Mouse (Mus musculus) limb, embryonic 13.5 days (tissue): ENCODE data around the gene Slc7a9. TPM values are rescaled to one million over a fixed set of nuclear protein-coding genes. Genes with fewer than 3 reads are reported as not detected.

Source experiments
- ATAC-seq: fragments of 200-750 bp; cut with Nextera tagmentation; 2 replicates; pipeline ENCODE4 v1.8.0; 2017; ENCODE audit warnings: low read depth, moderate number of reproducible peaks, moderate TSS enrichment; ENCODE audit not compliant: low FRiP score
- H3K27ac ChIP-seq: fragments of 300-500 bp; sonication (generic); 2 replicates; pipeline ENCODE4 v1.5.1; 2015; ENCODE audit warnings: inconsistent platforms, mild to moderate bottlenecking, moderate library complexity
- H3K27me3 ChIP-seq: fragments of 300-500 bp; sonication (generic); 2 replicates; pipeline ENCODE4 v1.6.1; 2015; ENCODE audit warnings: mild to moderate bottlenecking, inconsistent platforms
- H3K36me3 ChIP-seq: fragments of 300-500 bp; sonication (generic); 2 replicates; pipeline ENCODE4 v1.6.1; 2015; ENCODE audit warnings: inconsistent platforms, mild to moderate bottlenecking, moderate library complexity
- H3K4me1 ChIP-seq: fragments of 300-500 bp; sonication (generic); 2 replicates; pipeline ENCODE4 v1.6.1; 2015; ENCODE audit warnings: inconsistent platforms
- H3K4me2 ChIP-seq: fragments of 300-500 bp; sonication (generic); replicated peaks from 2 replicates; pipeline ENCODE4 v1.6.1; 2015; ENCODE audit warnings: inconsistent platforms, mild to moderate bottlenecking, moderate library complexity
- H3K4me3 ChIP-seq: fragments of 300-500 bp; sonication (generic); 2 replicates; pipeline ENCODE4 v1.5.1; 2015; ENCODE audit warnings: moderate library complexity, mild to moderate bottlenecking, inconsistent platforms
- H3K9ac ChIP-seq: fragments of 300-500 bp; sonication (generic); 2 replicates; pipeline ENCODE4 v1.6.1; 2015; ENCODE audit warnings: mild to moderate bottlenecking, inconsistent platforms
- H3K9me3 ChIP-seq: fragments of 300-500 bp; sonication (generic); 2 replicates; pipeline ENCODE4 v1.6.1; 2016; ENCODE audit warnings: inconsistent platforms
- WGBS: fragments of 180-500 bp; shearing (Covaris S2); methylation state at CpG from one replicate; pipeline ENCODE4 v1.1.7; 2015; 5-methylcytosine and 5-hydroxymethylcytosine counted together
- polyA plus RNA-seq: library from polyadenylated mRNA; unstranded; fragments of >200 nt; fragmentation: Nextera tagmentation; extraction: Ambion mirVana; gene quantifications from 2 replicates; pipeline ENCODE4 v1.2.1, GENCODE M21; 2015

The Slc7a9 gene
- polyA plus RNA-seq, 1 experiment from 2014 or later: 0.33 TPM

GRCm38 (mm10) chr7:35465027-35465426 lies 16.4 kb downstream of the Slc7a9 start:
- no peak overlapping the region for H3K4me3 ChIP-seq
- 94% methylated on average over 5 of the region's 5 CpGs for WGBS
- no peaks in the 10 kb centered on the region for H3K27me3 ChIP-seq
- H3K36me3 ChIP-seq: no peaks in the 10 kb centered on the region
- ATAC-seq: no peak
- H3K27ac ChIP-seq: no peak overlapping the region
- no peak overlapping the region for H3K9ac ChIP-seq
- H3K4me1 ChIP-seq: no peaks in the 10 kb centered on the region
- no peaks in the 10 kb centered on the region for H3K9me3 ChIP-seq
- H3K4me2 ChIP-seq: no peak overlapping the region

DNA sequence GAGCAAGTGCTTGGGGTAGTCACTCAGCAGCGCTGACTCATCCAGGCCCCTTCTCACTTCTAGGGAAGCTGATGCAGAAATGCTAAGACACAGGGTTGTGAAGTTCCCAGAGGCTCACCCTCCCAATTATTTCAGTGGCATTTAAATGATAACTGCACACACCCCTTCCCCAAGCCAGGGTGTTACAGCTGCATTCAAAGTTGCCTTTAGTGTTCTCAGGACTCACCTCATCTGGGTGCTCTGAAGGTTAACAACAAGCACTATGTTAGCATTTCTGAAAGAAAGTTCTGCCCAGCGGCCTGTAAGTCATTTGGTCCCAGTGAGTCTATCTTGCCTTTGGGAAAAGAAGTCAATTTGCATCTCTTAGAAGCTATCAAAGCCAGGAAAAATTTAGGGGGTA lies 19.3 kb downstream of the Slc7a9 start:
- no peaks in the 10 kb centered on the region for H3K9me3 ChIP-seq
- H3K4me2 ChIP-seq: no peak overlapping the region
- H3K27me3 ChIP-seq: no peaks in the 10 kb centered on the region
- H3K4me1 ChIP-seq: no peaks in the 10 kb centered on the region
- H3K36me3 ChIP-seq: no peaks in the 10 kb centered on the region
- WGBS: 44% methylated on average over 2 of the region's 2 CpGs
- no peak overlapping the region for H3K9ac ChIP-seq
- no peak overlapping the region for H3K27ac ChIP-seq
- no peak for ATAC-seq
- no peak overlapping the region for H3K4me3 ChIP-seq

GRCm38 (mm10) chr7:35470794-35471193 lies 22.2 kb downstream of the Slc7a9 start:
- Histone ChIP-seq H3K4me1 (no peaks in the 10 kb centered on the region), H3K4me2 (no peak overlapping the region), H3K4me3 (no peak overlapping the region), H3K9ac (no peak overlapping the region), H3K27ac (no peak overlapping the region), H3K27me3 (no peaks in the 10 kb centered on the region), H3K36me3 (no peaks in the 10 kb centered on the region), H3K9me3 (no peaks in the 10 kb centered on the region)
- WGBS: 49% methylated on average over 4 of the region's 4 CpGs
- no peak for ATAC-seq

GRCm38 (mm10) chr7:35476457-35476856 lies 27.9 kb downstream of the Slc7a9 start:
- Histone ChIP-seq H3K27me3 (no peaks in the 10 kb centered on the region), H3K4me2 (no peak overlapping the region), H3K27ac (no peak overlapping the region), H3K4me3 (no peak overlapping the region), H3K4me1 (no peaks in the 10 kb centered on the region), H3K9me3 (no peaks in the 10 kb centered on the region), H3K9ac (no peak overlapping the region), H3K36me3 (no peaks in the 10 kb centered on the region)
- no peak for ATAC-seq
- WGBS: 78% methylated on average over 2 of the region's 2 CpGs

- 77% methylated on average over 2 of the region's 2 CpGs for WGBS
- Histone ChIP-seq H3K9ac (no peak overlapping the region), H3K4me2 (no peak overlapping the region), H3K4me1 (no peaks in the 10 kb centered on the region), H3K4me3 (no peak overlapping the region), H3K9me3 (no peaks in the 10 kb centered on the region), H3K36me3 (no peaks in the 10 kb centered on the region), H3K27me3 (no peaks in the 10 kb centered on the region), H3K27ac (no peak overlapping the region)
- no peak for ATAC-seq
These were observed 36.5 kb downstream of the Slc7a9 start for GRCm38 (mm10) chr7:35485126-35485525.

GRCm38 (mm10) chr7:35486553-35486952 lies 38.0 kb downstream of the Slc7a9 start:
- no peak overlapping the region for H3K27ac ChIP-seq
- H3K9me3 ChIP-seq: no peaks in the 10 kb centered on the region
- H3K4me2 ChIP-seq: no peak overlapping the region
- no peaks in the 10 kb centered on the region for H3K36me3 ChIP-seq
- WGBS: 83% methylated on average over 8 of the region's 8 CpGs
- no peak overlapping the region for H3K4me3 ChIP-seq
- ATAC-seq: no peak
- no peak overlapping the region for H3K9ac ChIP-seq
- no peaks in the 10 kb centered on the region for H3K4me1 ChIP-seq
- H3K27me3 ChIP-seq: no peaks in the 10 kb centered on the region

GRCm38 (mm10) chr7:35490186-35490585 lies 41.6 kb downstream of the Slc7a9 start:
- Histone ChIP-seq H3K27ac (no peak overlapping the region), H3K27me3 (no peaks in the 10 kb centered on the region), H3K4me3 (no peak overlapping the region), H3K9ac (no peak overlapping the region), H3K36me3 (no peaks in the 10 kb centered on the region), H3K4me2 (no peak overlapping the region), H3K9me3 (no peaks in the 10 kb centered on the region), H3K4me1 (no peaks in the 10 kb centered on the region)
- ATAC-seq: no peak
- 93% methylated on average over 2 of the region's 2 CpGs for WGBS

- Histone ChIP-seq H3K27ac (no peak overlapping the region), H3K4me1 (no peaks in the 10 kb centered on the region), H3K36me3 (no peaks in the 10 kb centered on the region), H3K9ac (no peak overlapping the region), H3K27me3 (no peaks in the 10 kb centered on the region), H3K4me3 (no peak overlapping the region), H3K4me2 (no peak overlapping the region), H3K9me3 (no peaks in the 10 kb centered on the region)
- ATAC-seq: no peak
- 85% methylated on average over 1 of the region's 1 CpGs for WGBS
These were observed 42.4 kb downstream of the Slc7a9 start for GRCm38 (mm10) chr7:35491005-35491404.

DNA sequence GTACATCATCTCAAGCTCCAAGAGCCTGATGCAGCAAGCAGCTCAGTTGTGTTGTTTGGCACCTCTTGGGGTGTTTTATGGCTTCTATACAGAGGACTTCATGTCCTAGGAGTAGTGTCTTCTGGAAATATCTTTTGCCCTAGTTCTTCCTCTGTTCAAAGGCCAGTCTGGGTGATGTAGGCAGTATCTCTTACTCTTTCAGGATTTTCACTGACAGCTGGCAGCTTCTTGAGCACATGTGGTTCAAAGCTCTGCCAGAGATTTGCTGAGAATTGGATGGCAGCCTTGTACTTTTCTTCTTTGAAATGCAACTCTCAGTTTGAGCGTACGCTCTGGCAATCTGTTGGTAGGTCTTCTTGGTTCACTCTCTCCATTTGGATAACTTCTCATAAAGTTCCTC lies 48.9 kb downstream of the Slc7a9 start:
- no peaks in the 10 kb centered on the region for H3K9me3 ChIP-seq
- H3K4me1 ChIP-seq: peaks cover 5% of the 10 kb centered on the region
- no peak overlapping the region for H3K27ac ChIP-seq
- 92% methylated on average over 2 of the region's 2 CpGs for WGBS
- ATAC-seq: no peak
- H3K4me3 ChIP-seq: no peak overlapping the region
- no peak overlapping the region for H3K4me2 ChIP-seq
- H3K36me3 ChIP-seq: no peaks in the 10 kb centered on the region
- no peak overlapping the region for H3K9ac ChIP-seq
- no peaks in the 10 kb centered on the region for H3K27me3 ChIP-seq

DNA sequence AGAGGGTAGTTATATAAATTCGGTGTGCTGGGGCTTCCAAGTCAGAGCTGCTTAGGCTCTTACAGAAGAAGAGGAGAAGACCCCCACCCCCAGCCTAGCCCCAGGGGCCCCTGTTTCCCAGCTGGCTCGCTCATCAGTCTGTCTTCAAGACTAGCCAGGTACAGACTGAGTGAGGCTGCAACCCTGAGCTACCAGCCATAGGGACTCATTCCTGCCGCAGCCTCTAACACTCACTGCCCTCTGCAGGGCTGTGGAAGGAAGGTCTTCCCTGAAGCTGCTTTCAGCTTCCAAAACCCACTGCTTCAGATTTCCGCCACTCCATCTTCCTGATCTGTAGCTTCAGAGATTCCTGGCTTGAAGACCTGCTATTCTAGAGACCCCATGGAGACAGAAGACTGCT lies 53.4 kb downstream of the Slc7a9 start:
- H3K27me3 ChIP-seq: no peaks in the 10 kb centered on the region
- no peaks in the 10 kb centered on the region for H3K9me3 ChIP-seq
- peaks cover 5% of the 10 kb centered on the region for H3K4me1 ChIP-seq
- H3K9ac ChIP-seq: no peak overlapping the region
- 11% methylated on average over 4 of the region's 4 CpGs for whole genome bisulfite sequencing
- no peaks in the 10 kb centered on the region for H3K36me3 ChIP-seq
- H3K4me2 ChIP-seq: peak overlapping the region; percentile 21; the same call in 1 of the 2 replicates
- no peak overlapping the region for H3K4me3 ChIP-seq
- ATAC-seq: 0 out of 2 replicates have a peak, but pooled peaks have one; percentile 73
- H3K27ac ChIP-seq: no peak overlapping the region

Other genes with a start within 250 kb of the Slc7a9 start
- 8.9 and 9.6 TPM in 2 replicates for gene Lrp3, start 233.3 kb upstream of the Slc7a9 start, polyA plus RNA-seq
- gene Gpatch1, start 130.4 kb upstream of the Slc7a9 start, polyA plus RNA-seq: 20.0 and 20.9 TPM in 2 replicates
- gene Rhpn2, start 114.6 kb upstream of the Slc7a9 start, polyA plus RNA-seq: 2.6 and 2.7 TPM in 2 replicates
- gene Faap24, start 52.0 kb upstream of the Slc7a9 start, polyA plus RNA-seq: 16.7 and 17.3 TPM in 2 replicates
- 47.1 and 47.4 TPM in 2 replicates for gene Cep89, start 51.8 kb upstream of the Slc7a9 start, polyA plus RNA-seq
- 0.56 and 0.57 TPM in 2 replicates for gene Tdrd12, start 88.9 kb downstream of the Slc7a9 start, polyA plus RNA-seq
- 42.5 and 47.5 TPM in 2 replicates for gene Nudt19, start 107.5 kb downstream of the Slc7a9 start, polyA plus RNA-seq
- gene Rgs9bp, start 136.8 kb downstream of the Slc7a9 start, polyA plus RNA-seq: 0.42 and 0.61 TPM in 2 replicates
- gene Ankrd27, start 137.4 kb downstream of the Slc7a9 start, polyA plus RNA-seq: 43.1 and 52.1 TPM in 2 replicates
- gene Pdcd5, start 198.7 kb downstream of the Slc7a9 start, polyA plus RNA-seq: 293 and 337 TPM in 2 replicates